Mouse (Mus musculus) MEL (cell line): ENCODE measurements around the gene Mex3a. TPM values are rescaled to one million over a fixed set of nuclear protein-coding genes. Genes with fewer than 3 reads are reported as not detected.

Experiments
- DNase-seq: peaks from one replicate; pipeline ENCODE4 v3.0.0; 2011; ENCODE audit warnings: low read depth, low spot score
- H3K27ac ChIP-seq: 2 replicates; pipeline ENCODE4 v1.5.1; 2012; ENCODE audit warnings: low read depth, mild to moderate bottlenecking, control low read depth, low read length, moderate library complexity; ENCODE audit not compliant: control insufficient read depth
- H3K27me3 ChIP-seq, 2 experiments: fragments of 150-350 bp in 1 of 2; sonication (generic) in 1 of 2; 2 replicates each; pipeline ENCODE4 v1.6.1; 2012; ENCODE audit warnings: low read length in 2 of 2, mild to moderate bottlenecking in 2 of 2, improper control_type of control experiment in 1 of 2, moderate library complexity in 1 of 2; ENCODE audit not compliant: insufficient read depth in 2 of 2, control insufficient read depth in 1 of 2
- H3K36me3 ChIP-seq, 2 experiments: 2 replicates each; pipeline ENCODE4 v1.6.1; 2012 to 2014; ENCODE audit warnings: low read length in 2 of 2, improper control_type of control experiment in 1 of 2, inconsistent platforms in 1 of 2, mild to moderate bottlenecking in 1 of 2; ENCODE audit not compliant: insufficient read depth in 2 of 2, control insufficient read depth in 1 of 2
- H3K4me1 ChIP-seq, 2 experiments: fragments of 150-350 bp in 1 of 2; sonication (generic) in 1 of 2; 2 replicates each; pipeline ENCODE4 v1.6.1; 2012; ENCODE audit warnings: low read length in 2 of 2, improper control_type of control experiment in 1 of 2, mild to moderate bottlenecking in 1 of 2; ENCODE audit not compliant: insufficient read depth in 2 of 2, control insufficient read depth in 1 of 2
- H3K4me3 ChIP-seq, 2 experiments: fragments of 150-350 bp in 1 of 2; sonication (generic) in 1 of 2; 2 replicates each; pipeline ENCODE4 v1.5.1; 2012; ENCODE audit warnings: low read depth in 2 of 2, low read length in 2 of 2, mild to moderate bottlenecking in 2 of 2, moderate library complexity in 2 of 2, control low read depth in 1 of 2, improper control_type of control experiment in 1 of 2; ENCODE audit not compliant: control insufficient read depth in 1 of 2, insufficient read depth in 1 of 2
- H3K79me2 ChIP-seq: 2 replicates; pipeline ENCODE4 v1.6.1; 2012; ENCODE audit warnings: mild to moderate bottlenecking, low read length, moderate library complexity; ENCODE audit not compliant: control insufficient read depth, poor library complexity, insufficient read depth
- H3K9ac ChIP-seq: 2 replicates; pipeline ENCODE4 v1.6.1; 2012; ENCODE audit warnings: low read depth, mild to moderate bottlenecking, control low read depth, low read length, moderate library complexity; ENCODE audit not compliant: control insufficient read depth, poor library complexity, severe bottlenecking
- H3K9me3 ChIP-seq: fragments of 150-350 bp; sonication (generic); replicated peaks from 2 replicates; pipeline ENCODE4 v1.6.1; 2012; ENCODE audit warnings: mild to moderate bottlenecking, low read length, improper control_type of control experiment, moderate library complexity; ENCODE audit not compliant: insufficient read depth
- BHLHE40 ChIP-seq: IDR thresholded peaks from 2 replicates; pipeline ENCODE4 v1.6.1; 2012; ENCODE audit warnings: low read depth, mild to moderate bottlenecking, inconsistent platforms, low read length, improper control_type of control experiment, borderline replicate concordance
- CHD1 ChIP-seq: IDR thresholded peaks from 2 replicates; pipeline ENCODE4 v1.6.1; 2012; ENCODE audit warnings: low read depth, mild to moderate bottlenecking, inconsistent platforms, low read length, improper control_type of control experiment
- CHD2 ChIP-seq: IDR thresholded peaks from 2 replicates; pipeline ENCODE4 v1.6.1; 2011; ENCODE audit warnings: low read length, improper control_type of control experiment
- EP300 ChIP-seq, 2 experiments: IDR thresholded peaks; 2 replicates each; pipeline ENCODE4 v1.6.1; 2011; ENCODE audit warnings: improper control_type of control experiment in 2 of 2, low read length in 2 of 2, low read depth in 1 of 2, mild to moderate bottlenecking in 1 of 2
- ETS1 ChIP-seq: IDR thresholded peaks from 2 replicates; pipeline ENCODE4 v1.6.1; 2012; ENCODE audit warnings: low read depth, mild to moderate bottlenecking, inconsistent platforms, low read length, improper control_type of control experiment, moderate library complexity
- GABPA ChIP-seq: IDR thresholded peaks from 2 replicates; pipeline ENCODE4 v1.6.1; 2012; ENCODE audit warnings: low read depth, mild to moderate bottlenecking, inconsistent platforms, low read length, improper control_type of control experiment, moderate library complexity
- GATA1 ChIP-seq: IDR thresholded peaks from 2 replicates; pipeline ENCODE4 v1.6.1; 2011; ENCODE audit warnings: low read depth, low read length, improper control_type of control experiment
- HCFC1 ChIP-seq: IDR thresholded peaks from 2 replicates; pipeline ENCODE4 v1.6.1; 2012; ENCODE audit warnings: low read depth, mild to moderate bottlenecking, inconsistent platforms, low read length, improper control_type of control experiment, moderate library complexity
- JUND ChIP-seq: IDR thresholded peaks from 2 replicates; pipeline ENCODE4 v1.6.1; 2011; ENCODE audit warnings: low read depth, mild to moderate bottlenecking, improper control_type of control experiment, low read length
- KAT2A ChIP-seq: conservative IDR thresholded peaks from 2 replicates; pipeline ENCODE4 v1.6.1; 2012; ENCODE audit warnings: low read depth, low read length, improper control_type of control experiment, inconsistent platforms
- MAFK ChIP-seq: IDR thresholded peaks from 2 replicates; pipeline ENCODE4 v1.6.1; 2011; ENCODE audit warnings: low read depth, mild to moderate bottlenecking, low read length, improper control_type of control experiment, borderline replicate concordance
- MAX ChIP-seq: IDR thresholded peaks from 2 replicates; pipeline ENCODE4 v1.6.1; 2011; ENCODE audit warnings: low read length, improper control_type of control experiment
- MEF2A ChIP-seq: IDR thresholded peaks from 2 replicates; pipeline ENCODE4 v1.6.1; 2014; ENCODE audit warnings: low read depth, mild to moderate bottlenecking, inconsistent platforms, low read length, improper control_type of control experiment; ENCODE audit not compliant: poor library complexity, insufficient replicate concordance, severe bottlenecking; ENCODE audit errors: extremely low read depth
- MYC ChIP-seq: IDR thresholded peaks from 2 replicates; pipeline ENCODE4 v1.6.1; 2011; ENCODE audit warnings: low read depth, mild to moderate bottlenecking, low read length, improper control_type of control experiment, moderate library complexity
- POLR2AphosphoS2 ChIP-seq: IDR thresholded peaks from 2 replicates; pipeline ENCODE4 v1.6.1; 2011; ENCODE audit warnings: low read length, improper control_type of control experiment
- POLR2AphosphoS5 ChIP-seq: IDR thresholded peaks from 2 replicates; pipeline ENCODE4 v1.6.1; 2012; ENCODE audit warnings: low read depth, borderline replicate concordance, mild to moderate bottlenecking, inconsistent platforms, low read length, moderate library complexity, mixed read lengths
- RAD21 ChIP-seq: IDR thresholded peaks from 2 replicates; pipeline ENCODE4 v1.6.1; 2011; ENCODE audit warnings: mild to moderate bottlenecking, low read depth, low read length, improper control_type of control experiment
- RCOR1 ChIP-seq: IDR thresholded peaks from 2 replicates; pipeline ENCODE4 v1.6.1; 2012; ENCODE audit warnings: low read depth, mild to moderate bottlenecking, inconsistent platforms, low read length, improper control_type of control experiment
- TAL1 ChIP-seq: IDR thresholded peaks from 2 replicates; pipeline ENCODE4 v1.6.1; 2012; ENCODE audit warnings: mild to moderate bottlenecking, inconsistent platforms, low read length, moderate library complexity, mixed read lengths
- TBP ChIP-seq: IDR thresholded peaks from 2 replicates; pipeline ENCODE4 v1.8.0; 2011; ENCODE audit warnings: low read depth, low read length, improper control_type of control experiment
- TCF12 ChIP-seq: IDR thresholded peaks from 2 replicates; pipeline ENCODE4 v1.6.1; 2014; ENCODE audit warnings: low read depth, mild to moderate bottlenecking, inconsistent platforms, low read length, improper control_type of control experiment, moderate library complexity
- UBTF ChIP-seq: IDR thresholded peaks from 2 replicates; pipeline ENCODE4 v1.6.1; 2012; ENCODE audit warnings: low read depth, mild to moderate bottlenecking, inconsistent platforms, low read length, improper control_type of control experiment, moderate library complexity, borderline replicate concordance; ENCODE audit not compliant: insufficient read depth
- USF1 ChIP-seq: IDR thresholded peaks from 2 replicates; pipeline ENCODE4 v1.6.1; 2014; ENCODE audit warnings: low read depth, mild to moderate bottlenecking, inconsistent platforms, low read length, improper control_type of control experiment, moderate library complexity
- ZC3H11A ChIP-seq: IDR thresholded peaks from 2 replicates; pipeline ENCODE4 v1.6.1; 2012; ENCODE audit warnings: low read depth, mild to moderate bottlenecking, inconsistent platforms, low read length, improper control_type of control experiment
- ZNF384 ChIP-seq: IDR thresholded peaks from 2 replicates; pipeline ENCODE4 v1.6.1; 2012; ENCODE audit warnings: low read depth, mild to moderate bottlenecking, inconsistent platforms, low read length, improper control_type of control experiment
- polyA plus RNA-seq, 2 experiments: library from polyadenylated mRNA; stranded (reverse) in 1 of 2; unstranded in 1 of 2; fragments of >175 nt in 1 of 2; fragments of >200 nt in 1 of 2; gene quantifications; 2 replicates each; pipeline versions ENCODE4 v1.2.1 to v1.2.4; 2012; ENCODE audit warnings: low replicate concordance in 2 of 2, low read depth in 1 of 2; ENCODE audit not compliant: insufficient read length in 2 of 2, insufficient read depth in 1 of 2, missing spikeins in 1 of 2
- total RNA-seq: library from RNA; depleted of rRNA; stranded (reverse); fragments of 300-350 nt; gene quantifications from 2 replicates; pipeline ENCODE4 v1.2.3, GENCODE M21; 2012

Gene Mex3a
- total and polyA plus RNA-seq, 3 experiments: 5.5 to 10.1 TPM; not detected in 1

- H3K4me1 ChIP-seq: peaks cover 4 to 6% of the 10 kb centered on the region in 2 experiments
- peak overlapping the region; percentile 83 for H3K9ac ChIP-seq
- peaks cover 24% of the 10 kb centered on the region for H3K79me2 ChIP-seq
- TF ChIP-seq UBTF: no peak
- peak; percentile 28 for TF ChIP-seq TAL1
- no peak for TF ChIP-seq ZNF384
- no peak; the same call in 1 of the 2 replicates for TF ChIP-seq MYC
- no peak for TF ChIP-seq MEF2A
- TF ChIP-seq CHD2: no peak
- no peak for TF ChIP-seq KAT2A
- TF ChIP-seq ETS1: no peak; the same call in 1 of the 2 replicates
- no peak; the same call in 1 of the 2 replicates for TF ChIP-seq HCFC1
- TF ChIP-seq ZC3H11A: no peak
- 0 out of 2 replicates have a peak, but pooled peaks have one; percentile 28 for TF ChIP-seq TCF12
- TF ChIP-seq POLR2AphosphoS2: no peak
- TF ChIP-seq MAX: no peak
- TF ChIP-seq MAFK: no peak
- peak in 1 of 2 experiments; percentile 22; a peak in 1 of 4 replicates for TF ChIP-seq EP300 (IDR thresholded peaks at IDR 0.05; ENCODE audit: low read depth in 1 of 2, low read length in 2 of 2)
- no peak for TF ChIP-seq BHLHE40
- no peak for TF ChIP-seq USF1
- TF ChIP-seq JUND: no peak
- no peak for TF ChIP-seq TBP
- TF ChIP-seq RAD21: no peak
- no peak for TF ChIP-seq GABPA
- peak; percentile 75 for TF ChIP-seq RCOR1
- no peak for TF ChIP-seq POLR2AphosphoS5
- no peak; the same call in 1 of the 2 replicates for TF ChIP-seq CHD1
- peak; percentile 65 for TF ChIP-seq GATA1
- H3K36me3 ChIP-seq: peaks cover 0 to 9% of the 10 kb centered on the region in 2 experiments; a peak in 3 of 4 replicates
- peak; percentile 69 for DNase-seq
- peak overlapping the region; percentile 69 for H3K27ac ChIP-seq
- H3K27me3 ChIP-seq: no peaks in the 10 kb centered on the region
- H3K4me3 ChIP-seq: peak overlapping the region; percentile 53 to 82
- no peaks in the 10 kb centered on the region for H3K9me3 ChIP-seq
Measured at GRCm38 (mm10) chr3:88552082-88552645, 20.0 kb downstream of the Mex3a start.
